Comparison of ENCODE assay signal across 11 mouse cellular contexts in the genomic region with DNA sequence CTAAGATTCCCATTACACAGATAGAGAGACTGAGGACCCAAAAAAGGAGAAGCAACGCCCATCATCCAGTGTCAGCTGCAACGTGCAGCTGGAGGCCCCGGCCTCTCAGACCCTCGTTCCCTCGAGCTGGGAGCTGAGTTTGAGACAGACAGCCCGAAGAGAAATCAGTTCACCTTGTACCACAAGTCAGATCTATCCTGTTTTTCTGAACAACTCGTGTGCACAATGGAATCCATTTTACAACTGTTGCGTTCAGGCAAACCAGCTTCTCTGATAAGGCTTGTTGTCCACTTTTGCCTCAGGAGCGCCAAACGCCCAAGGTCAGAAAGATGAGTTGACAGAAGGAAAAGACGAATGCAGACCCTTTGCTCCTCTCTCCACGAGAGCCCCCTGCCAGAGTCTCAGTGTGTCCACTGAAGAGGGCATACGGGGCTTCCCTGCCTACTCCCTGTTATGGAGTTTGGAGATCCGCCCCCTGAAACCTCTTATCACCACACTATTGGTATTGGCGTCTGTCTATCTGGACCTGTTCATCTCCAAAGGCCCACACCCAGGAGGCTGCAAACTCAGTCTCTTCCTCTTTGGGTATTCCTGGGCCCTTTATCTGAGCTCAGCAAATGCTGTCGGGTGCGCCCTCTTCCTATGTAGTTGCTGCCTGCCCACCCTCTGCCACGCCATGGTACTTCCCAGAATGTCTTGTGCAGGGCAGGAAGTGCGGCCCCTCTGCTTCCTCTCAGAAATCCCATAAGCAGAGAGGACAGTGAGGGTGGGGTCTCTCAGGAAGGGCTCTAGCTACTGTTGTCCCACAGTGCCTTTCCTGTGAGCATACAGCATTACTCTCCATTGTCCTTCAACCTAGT. TPM values are rescaled to one million over a fixed set of nuclear protein-coding genes. Genes with fewer than 3 reads are reported as not detected.
DNase-seq lines count a peak whose midpoint lies in the region; ATAC-seq and TF ChIP-seq lines count a peak whose summit lies in the region.
"Had no signal": no experiment of that assay in that cellular context is flagged by ENCODE, and none has a peak within 500 bp of the region (broad histone marks: within the 10 kb centered on the region; RNA-seq: fewer than 3 reads in every experiment).

No protein-coding gene starts in this region.

- H3K27ac ChIP-seq in midbrain, embryonic 10.5 days (replicated peaks): peak overlapping the region; percentile 92
- no peak overlapping the region for H3K27ac ChIP-seq in midbrain, embryonic 11.5 days (ENCODE audit: low read depth, low read length)
- H3K27ac ChIP-seq in heart, embryonic 12.5 days (ENCODE audit: poor library complexity, severe bottlenecking): peak overlapping the region; percentile 74
- peak overlapping the region; percentile 87 for H3K27ac ChIP-seq in liver, embryonic 16.5 days (ENCODE audit: low read length)
- H3K27ac ChIP-seq in cerebellum, adult 2 months (ENCODE audit: insufficient read depth, low read length): no peak overlapping the region
- no peak overlapping the region for H3K27ac ChIP-seq in midbrain, embryonic 14.5 days (replicated peaks; ENCODE audit: low read depth, low read length)
- H3K27ac ChIP-seq: embryonic facial prominence, embryonic 13.5 days; layer of hippocampus, adult 2 months; midbrain, embryonic 13.5 days had no signal

- no peak for TF ChIP-seq CTCF in cerebellum, adult 2 months (IDR thresholded peaks at IDR 0.05; ENCODE audit: borderline replicate concordance, insufficient read depth, low read depth, low read length)

- peaks cover 63% of the 10 kb centered on the region for H3K4me1 ChIP-seq in midbrain, embryonic 10.5 days
- H3K4me1 ChIP-seq in midbrain, embryonic 11.5 days (ENCODE audit: control insufficient read depth, insufficient read depth, low read length): peaks cover 28% of the 10 kb centered on the region
- H3K4me1 ChIP-seq in heart, embryonic 12.5 days (replicated peaks): peaks cover 85% of the 10 kb centered on the region
- peaks cover 64% of the 10 kb centered on the region for H3K4me1 ChIP-seq in liver, embryonic 16.5 days (ENCODE audit: control insufficient read depth, low read depth, low read length)
- H3K4me1 ChIP-seq in cerebellum, adult 2 months (ENCODE audit: control insufficient read depth, insufficient read depth, low read length): peaks cover 14% of the 10 kb centered on the region
- peaks cover 23% of the 10 kb centered on the region for H3K4me1 ChIP-seq in midbrain, embryonic 14.5 days (ENCODE audit: control insufficient read depth, insufficient read depth, low read length)

- no peak for DNase-seq in midbrain, embryonic 10.5 days (ENCODE audit: low spot score)
- no peak for DNase-seq in midbrain, embryonic 11.5 days (ENCODE audit: low spot score, missing footprints)
- peak; percentile 43 for DNase-seq in yolk sac, embryonic 10.5 days (ENCODE audit: low spot score)
- no peak for DNase-seq in cerebellum, adult 2 months
- DNase-seq in testis, postnatal 14 days (ENCODE audit: low spot score): no peak
- DNase-seq in midbrain, embryonic 14.5 days: no peak

- 88% methylated on average over 19 of the region's 19 CpGs for WGBS in midbrain, embryonic 10.5 days
- WGBS in midbrain, embryonic 11.5 days: 88% methylated on average over 19 of the region's 19 CpGs
- 61% methylated on average over 19 of the region's 19 CpGs for WGBS in heart, embryonic 12.5 days
- 20% methylated on average over 19 of the region's 19 CpGs for WGBS in liver, embryonic 16.5 days (ENCODE audit: insufficient replicate concordance)
- 94% methylated on average over 19 of the region's 19 CpGs for WGBS in cerebellum, adult 2 months
- 90% methylated on average over 19 of the region's 19 CpGs for WGBS in midbrain, embryonic 14.5 days

- H3K36me3 ChIP-seq in midbrain, embryonic 10.5 days: no peaks in the 10 kb centered on the region
- no peaks in the 10 kb centered on the region for H3K36me3 ChIP-seq in midbrain, embryonic 11.5 days (ENCODE audit: control insufficient read depth, insufficient read depth, low read length)
- H3K36me3 ChIP-seq in heart, embryonic 12.5 days: no peaks in the 10 kb centered on the region
- no peaks in the 10 kb centered on the region for H3K36me3 ChIP-seq in liver, embryonic 16.5 days (ENCODE audit: control insufficient read depth, insufficient read depth)
- H3K36me3 ChIP-seq in midbrain, embryonic 14.5 days (ENCODE audit: control insufficient read depth, insufficient read depth, low read length): no peaks in the 10 kb centered on the region
- H3K36me3 ChIP-seq: embryonic facial prominence, embryonic 13.5 days; midbrain, embryonic 13.5 days had no signal

- H3K27me3 ChIP-seq in midbrain, embryonic 10.5 days (ENCODE audit: low read depth, poor library complexity, severe bottlenecking): peaks cover 24% of the 10 kb centered on the region
- H3K27me3 ChIP-seq in midbrain, embryonic 11.5 days (ENCODE audit: control insufficient read depth, insufficient read depth, low read length): no peaks in the 10 kb centered on the region
- H3K27me3 ChIP-seq in heart, embryonic 12.5 days (replicated peaks): no peaks in the 10 kb centered on the region
- no peaks in the 10 kb centered on the region for H3K27me3 ChIP-seq in liver, embryonic 16.5 days (ENCODE audit: control insufficient read depth, insufficient read depth, low read depth, low read length)
- H3K27me3 ChIP-seq in cerebellum, adult 2 months (ENCODE audit: control insufficient read depth, insufficient read depth, low read length): no peaks in the 10 kb centered on the region
- no peaks in the 10 kb centered on the region for H3K27me3 ChIP-seq in midbrain, embryonic 14.5 days (ENCODE audit: control insufficient read depth, insufficient read depth, low read length)
- H3K27me3 ChIP-seq: embryonic facial prominence, embryonic 13.5 days; midbrain, embryonic 13.5 days had no signal

- H3K4me2 ChIP-seq in midbrain, embryonic 11.5 days: no peak overlapping the region
- H3K4me2 ChIP-seq in heart, embryonic 12.5 days: peak overlapping the region; percentile 22; the same call in 1 of the 2 replicates
- H3K4me2 ChIP-seq in liver, embryonic 16.5 days (ENCODE audit: low read depth, low read length): peak overlapping the region; percentile 59
- H3K4me2 ChIP-seq in midbrain, embryonic 14.5 days (ENCODE audit: low read length): no peak overlapping the region
- H3K4me2 ChIP-seq: embryonic facial prominence, embryonic 13.5 days; midbrain, embryonic 13.5 days had no signal

- H3K9ac ChIP-seq in midbrain, embryonic 11.5 days (ENCODE audit: low read length): no peak overlapping the region
- no peak overlapping the region for H3K9ac ChIP-seq in heart, embryonic 12.5 days
- peak overlapping the region; percentile 29 for H3K9ac ChIP-seq in liver, embryonic 16.5 days (ENCODE audit: low read depth, low read length)
- H3K9ac ChIP-seq in midbrain, embryonic 14.5 days (replicated peaks; ENCODE audit: low read length): no peak overlapping the region
- H3K9ac ChIP-seq: embryonic facial prominence, embryonic 13.5 days; midbrain, embryonic 13.5 days had no signal

- no peaks in the 10 kb centered on the region for H3K9me3 ChIP-seq in midbrain, embryonic 10.5 days (replicated peaks)
- no peaks in the 10 kb centered on the region for H3K9me3 ChIP-seq in midbrain, embryonic 11.5 days (ENCODE audit: control insufficient read depth, low read length)
- no peaks in the 10 kb centered on the region for H3K9me3 ChIP-seq in heart, embryonic 12.5 days (replicated peaks)
- H3K9me3 ChIP-seq in liver, embryonic 16.5 days (replicated peaks; ENCODE audit: control insufficient read depth, low read length): no peaks in the 10 kb centered on the region
- H3K9me3 ChIP-seq in midbrain, embryonic 14.5 days (ENCODE audit: control insufficient read depth, low read length): no peaks in the 10 kb centered on the region
- H3K9me3 ChIP-seq: embryonic facial prominence, embryonic 13.5 days; midbrain, embryonic 13.5 days had no signal

- ATAC-seq in midbrain, embryonic 11.5 days (ENCODE audit: low FRiP score): no peak
- peak; percentile 56 for ATAC-seq in heart, embryonic 12.5 days (ENCODE audit: insufficient number of reproducible peaks, low FRiP score)
- ATAC-seq in liver, embryonic 16.5 days (ENCODE audit: low read depth): peak; percentile 85
- ATAC-seq in midbrain, embryonic 14.5 days (ENCODE audit: low FRiP score, low TSS enrichment): no peak
- ATAC-seq: midbrain, embryonic 13.5 days had no signal

- no peak for TF ChIP-seq POLR2A in cerebellum, adult 2 months (IDR thresholded peaks at IDR 0.05; ENCODE audit: borderline replicate concordance, insufficient read depth, low read length)

- 0 out of 2 replicates have a peak overlapping the region, but pooled peaks have one; percentile 1 for H3K4me3 ChIP-seq in midbrain, embryonic 10.5 days
- no peak overlapping the region for H3K4me3 ChIP-seq in midbrain, embryonic 11.5 days (ENCODE audit: low read depth, low read length)
- H3K4me3 ChIP-seq in heart, embryonic 12.5 days: no peak overlapping the region
- peak overlapping the region; percentile 15 for H3K4me3 ChIP-seq in liver, embryonic 16.5 days (ENCODE audit: low read depth, low read length)
- H3K4me3 ChIP-seq in cerebellum, adult 2 months (replicated peaks; ENCODE audit: insufficient read depth, low read depth, low read length): no peak overlapping the region
- no peak overlapping the region for H3K4me3 ChIP-seq in midbrain, embryonic 14.5 days (replicated peaks; ENCODE audit: low read depth, low read length)
- H3K4me3 ChIP-seq: embryonic facial prominence, embryonic 13.5 days; layer of hippocampus, adult 2 months; midbrain, embryonic 13.5 days had no signal

RNA-seq across cellular contexts. Expression of a gene that starts 57.7 kb away (rescaled TPM):
- 42.2 and 55.8 TPM in 2 replicates for polyA plus RNA-seq in midbrain, embryonic 10.5 days (2016; fragmentation: Nextera tagmentation; extraction: Ambion mirVana)
- 47.7 and 51.5 TPM in 2 replicates for polyA plus RNA-seq in midbrain, embryonic 11.5 days (2014; fragmentation: Nextera tagmentation; extraction: Ambion mirVana)
- polyA plus RNA-seq in heart, embryonic 12.5 days (2016; fragmentation: Nextera tagmentation; extraction: Ambion mirVana): 34.2 and 41.4 TPM in 2 replicates
- polyA plus RNA-seq in liver, embryonic 16.5 days (2015; fragmentation: Nextera tagmentation; extraction: Ambion mirVana): 4.1 and 6.1 TPM in 2 replicates
- polyA plus RNA-seq in cerebellum, adult 2 months (2012; rRNA removed): 63.7 and 72.5 TPM in 2 replicates
- 73.1 and 91.0 TPM in 2 replicates for polyA plus RNA-seq in midbrain, embryonic 14.5 days (2014; fragmentation: Nextera tagmentation; extraction: Ambion mirVana)

Comparison
In these comparisons a context has a peak if more than half of its experiments do, and no peak if none do; other contexts are left out.
1. H3K27ac ChIP-seq: peak in midbrain, embryonic 10.5 days (single experiment), heart, embryonic 12.5 days (single experiment) and liver, embryonic 16.5 days (single experiment); none in midbrain, embryonic 11.5 days (single experiment), cerebellum, adult 2 months (single experiment) and midbrain, embryonic 14.5 days (single experiment).
2. H3K4me3 ChIP-seq: peak in midbrain, embryonic 10.5 days (single experiment) and liver, embryonic 16.5 days (single experiment); none in midbrain, embryonic 11.5 days (single experiment), heart, embryonic 12.5 days (single experiment), cerebellum, adult 2 months (single experiment) and midbrain, embryonic 14.5 days (single experiment).
3. ATAC-seq: peak in heart, embryonic 12.5 days (single experiment) and liver, embryonic 16.5 days (single experiment); none in midbrain, embryonic 11.5 days (single experiment) and midbrain, embryonic 14.5 days (single experiment).
4. H3K4me2 ChIP-seq: peak in heart, embryonic 12.5 days (single experiment) and liver, embryonic 16.5 days (single experiment); none in midbrain, embryonic 11.5 days (single experiment) and midbrain, embryonic 14.5 days (single experiment).